Mouse (Mus musculus) embryonic facial prominence, embryonic 14.5 days (tissue): ENCODE data around the gene Rbks. TPM values are rescaled to one million over a fixed set of nuclear protein-coding genes. Genes with fewer than 3 reads are reported as not detected.

ENCODE experiments used
- ATAC-seq: fragments of 200-750 bp; cut with Nextera tagmentation; 2 replicates; pipeline ENCODE4 v1.8.0; 2017; ENCODE audit warnings: low read depth, moderate number of reproducible peaks, moderate TSS enrichment
- DNase-seq: peaks from one replicate; pipeline ENCODE4 v3.0.0-alpha.2; 2015; ENCODE audit warnings: low spot score
- H3K27ac ChIP-seq: fragments of 300-500 bp; sonication (generic); replicated peaks from 2 replicates; pipeline ENCODE4 v1.5.1; 2014; ENCODE audit warnings: low read depth, mild to moderate bottlenecking, low read length, moderate library complexity
- H3K27me3 ChIP-seq: fragments of 300-500 bp; sonication (generic); replicated peaks from 2 replicates; pipeline ENCODE4 v1.6.1; 2014; ENCODE audit warnings: low read length; ENCODE audit not compliant: control insufficient read depth, insufficient read depth
- H3K36me3 ChIP-seq: fragments of 300-500 bp; sonication (generic); 2 replicates; pipeline ENCODE4 v1.6.1; 2014; ENCODE audit warnings: low read length, mixed read lengths; ENCODE audit not compliant: control insufficient read depth, insufficient read depth
- H3K4me1 ChIP-seq: fragments of 300-500 bp; sonication (generic); 2 replicates; pipeline ENCODE4 v1.6.1; 2014; ENCODE audit warnings: antibody characterized with exemption, low read length; ENCODE audit not compliant: control insufficient read depth, insufficient read depth
- H3K4me2 ChIP-seq: fragments of 300-500 bp; sonication (generic); 2 replicates; pipeline ENCODE4 v1.6.1; 2014; ENCODE audit warnings: low read depth, mild to moderate bottlenecking, low read length, moderate library complexity, mixed read lengths
- H3K4me3 ChIP-seq: fragments of 300-500 bp; sonication (generic); 2 replicates; pipeline ENCODE4 v1.5.1; 2014; ENCODE audit warnings: low read depth, mild to moderate bottlenecking, low read length
- H3K9ac ChIP-seq: fragments of 300-500 bp; sonication (generic); 2 replicates; pipeline ENCODE4 v1.6.1; 2014; ENCODE audit warnings: low read depth, mild to moderate bottlenecking, low read length, moderate library complexity, mixed read lengths
- H3K9me3 ChIP-seq: fragments of 300-500 bp; sonication (generic); 2 replicates; pipeline ENCODE4 v1.6.1; 2016; ENCODE audit warnings: low read length; ENCODE audit not compliant: control insufficient read depth
- WGBS: fragments of 180-500 bp; shearing (Covaris S2); extraction: QIAGEN DNeasy Blood & Tissue Kit; methylation state at CpG from one replicate; pipeline ENCODE4 v1.1.7; 2014; 5-methylcytosine and 5-hydroxymethylcytosine counted together
- microRNA-seq: library from miRNA; unstranded; fragments of <30 nt; microRNA quantifications from one replicate; pipeline ENCODE4, GENCODE M21; 2016; ENCODE audit warnings: borderline number of aligned reads
- polyA plus RNA-seq: library from polyadenylated mRNA; unstranded; fragments of >200 nt; fragmentation: Nextera tagmentation; extraction: Ambion mirVana; gene quantifications from 2 replicates; pipeline ENCODE4 v1.2.1, GENCODE M21; 2014

The Rbks gene
- polyA plus RNA-seq, 1 experiment from 2014 or later: 3.6 TPM

DNA sequence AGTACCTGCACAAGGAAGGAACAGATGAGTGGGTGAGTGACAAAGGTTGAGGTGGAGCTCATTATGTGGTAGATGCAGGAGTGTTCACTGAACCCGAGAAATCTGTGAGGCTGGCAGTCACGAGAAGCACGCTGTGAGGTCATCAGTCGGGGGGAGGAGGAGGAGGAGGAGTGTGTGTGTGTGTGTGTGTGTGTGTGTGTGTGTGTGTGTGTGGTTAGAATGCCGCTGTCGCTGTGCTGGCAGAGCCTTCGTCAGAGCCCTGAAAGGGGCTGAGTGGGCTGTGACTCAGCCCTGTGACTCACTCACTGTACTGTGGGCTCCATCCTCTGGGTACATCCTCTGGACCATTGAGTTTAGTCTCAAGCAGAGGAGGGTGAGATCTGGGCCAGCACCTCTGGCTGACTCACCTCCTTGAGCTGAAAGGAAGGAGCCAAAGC, 120.9 kb downstream of the Rbks start:
- DNase-seq (no peak), ATAC-seq (no peak)
- whole genome bisulfite sequencing: 65% methylated on average over 5 of the region's 7 CpGs
- H3K36me3 ChIP-seq: no peaks in the 10 kb centered on the region
- H3K27me3 ChIP-seq: no peaks in the 10 kb centered on the region
- no peak overlapping the region for H3K9ac ChIP-seq
- H3K4me3 ChIP-seq: no peak overlapping the region
- H3K9me3 ChIP-seq: no peaks in the 10 kb centered on the region
- peaks cover under 1% of the 10 kb centered on the region; the same call in 1 of the 2 replicates for H3K4me1 ChIP-seq
- H3K27ac ChIP-seq: no peak overlapping the region
- H3K4me2 ChIP-seq: no peak overlapping the region

Small RNAs within 50 kb of the gene (microRNA-seq; reads per million reads assigned to microRNA genes)
- gene Mir3473e: not detected

Other genes starting within 250 kb of the Rbks start
- gene Zfp512, start 245.2 kb downstream of the Rbks start, polyA plus RNA-seq: 39.1 and 43.6 TPM in 2 replicates
- not detected in 2 replicates for gene 4930548H24Rik, start 211.9 kb downstream of the Rbks start, polyA plus RNA-seq
- gene Gpn1, start 202.9 kb downstream of the Rbks start, polyA plus RNA-seq: 43.0 and 53.1 TPM in 2 replicates
- gene Slc4a1ap, start 170.6 kb downstream of the Rbks start, polyA plus RNA-seq: 22.4 and 23.4 TPM in 2 replicates
- gene Supt7l, start 169.8 kb downstream of the Rbks start, polyA plus RNA-seq: 9.5 and 11.4 TPM in 2 replicates
- gene Mrpl33, start 100.7 kb downstream of the Rbks start, polyA plus RNA-seq: 297 and 305 TPM in 2 replicates
- 37.6 and 38.0 TPM in 2 replicates for gene Babam2, start 57 bp upstream of the Rbks start, polyA plus RNA-seq